Mouse (Mus musculus): Measurements from ENCODE around the gene Pfkfb3. TPM values are rescaled to one million over a fixed set of nuclear protein-coding genes. Genes with fewer than 3 reads are reported as not detected.

Gene Pfkfb3
- total RNA-seq, 2 experiments from 2014 or later, result 36.8 to 40.1 TPM

- H3K4me3 ChIP-seq, result no peak overlapping the region
- no peak overlapping the region for H3K27ac ChIP-seq
- TF ChIP-seq CTCF (conservative IDR thresholded peaks at IDR 0.05), result no peak
- no peak for DNase-seq (ENCODE audit: low spot score in 2 of 2)
Observed at GRCm38 (mm10) chr2:11478960-11479359, 74.9 kb downstream of the Pfkfb3 start.

- no peak for TF ChIP-seq CTCF (conservative IDR thresholded peaks at IDR 0.05)
- Histone ChIP-seq H3K27ac (no peak overlapping the region), H3K4me3 (no peak overlapping the region)
- no peak for DNase-seq (ENCODE audit: low spot score in 2 of 2)
Observed at GRCm38 (mm10) chr2:11475316-11475715, 78.6 kb downstream of the Pfkfb3 start.

- TF ChIP-seq CTCF (conservative IDR thresholded peaks at IDR 0.05), result no peak
- Histone ChIP-seq H3K27ac (no peak overlapping the region), H3K4me3 (no peak overlapping the region)
- DNase-seq (ENCODE audit: low spot score in 2 of 2), result no peak
Observed at GRCm38 (mm10) chr2:11464661-11465099, 89.2 kb downstream of the Pfkfb3 start.

- Histone ChIP-seq H3K27ac (no peak overlapping the region), H3K4me3 (no peak overlapping the region)
- no peak for DNase-seq (ENCODE audit: low spot score in 2 of 2)
- no peak for TF ChIP-seq CTCF (conservative IDR thresholded peaks at IDR 0.05)
Observed at GRCm38 (mm10) chr2:11460976-11461375, 92.9 kb downstream of the Pfkfb3 start.

GRCm38 (mm10) chr2:11458494-11458893, 95.4 kb downstream of the Pfkfb3 start:
- no peak overlapping the region for H3K27ac ChIP-seq
- DNase-seq (ENCODE audit: low spot score in 2 of 2), result no peak
- no peak overlapping the region for H3K4me3 ChIP-seq

GRCm38 (mm10) chr2:11457904-11458303, 96.0 kb downstream of the Pfkfb3 start:
- no peak overlapping the region for H3K4me3 ChIP-seq
- TF ChIP-seq CTCF (conservative IDR thresholded peaks at IDR 0.05), result no peak
- no peak for DNase-seq (ENCODE audit: low spot score in 2 of 2)
- H3K27ac ChIP-seq, result no peak overlapping the region

More at GRCm38 (mm10) chr2:11458494-11458893, 95.4 kb downstream of the Pfkfb3 start:
- no peak for TF ChIP-seq CTCF (conservative IDR thresholded peaks at IDR 0.05)

- no peak for DNase-seq (ENCODE audit: low spot score in 2 of 2)
- no peak for TF ChIP-seq CTCF (conservative IDR thresholded peaks at IDR 0.05)
Observed at GRCm38 (mm10) chr2:11448711-11449110, 105.2 kb downstream of the Pfkfb3 start.

GRCm38 (mm10) chr2:11447865-11448264, 106.0 kb downstream of the Pfkfb3 start:
- no peak for TF ChIP-seq CTCF (conservative IDR thresholded peaks at IDR 0.05)
- no peak for DNase-seq (ENCODE audit: low spot score in 2 of 2)
- Histone ChIP-seq H3K27ac (no peak overlapping the region), H3K4me3 (no peak overlapping the region)

More at GRCm38 (mm10) chr2:11448711-11449110, 105.2 kb downstream of the Pfkfb3 start:
- H3K27ac ChIP-seq, result no peak overlapping the region
- no peak overlapping the region for H3K4me3 ChIP-seq

GRCm38 (mm10) chr2:11445722-11446121, 108.2 kb downstream of the Pfkfb3 start:
- Histone ChIP-seq H3K4me3 (no peak overlapping the region), H3K27ac (no peak overlapping the region)
- TF ChIP-seq CTCF (conservative IDR thresholded peaks at IDR 0.05), result no peak
- DNase-seq (ENCODE audit: low spot score in 2 of 2), result no peak

- TF ChIP-seq CTCF (conservative IDR thresholded peaks at IDR 0.05), result no peak
- DNase-seq (ENCODE audit: low spot score in 2 of 2), result no peak
- H3K4me3 ChIP-seq, result no peak overlapping the region
- no peak overlapping the region for H3K27ac ChIP-seq
Observed at GRCm38 (mm10) chr2:11441864-11442263, 112.0 kb downstream of the Pfkfb3 start.

- Histone ChIP-seq H3K4me3 (no peak overlapping the region), H3K27ac (no peak overlapping the region)
- TF ChIP-seq CTCF (conservative IDR thresholded peaks at IDR 0.05), result no peak
- DNase-seq (ENCODE audit: low spot score in 2 of 2), result no peak
Observed at GRCm38 (mm10) chr2:11438231-11438954, 115.5 kb downstream of the Pfkfb3 start.

- DNase-seq (ENCODE audit: low spot score in 2 of 2), result no peak
- H3K4me3 ChIP-seq, result no peak overlapping the region
- no peak overlapping the region for H3K27ac ChIP-seq
- TF ChIP-seq CTCF (conservative IDR thresholded peaks at IDR 0.05), result no peak; the same call in 1 of the 2 replicates
Observed at GRCm38 (mm10) chr2:11436353-11436752, 117.5 kb downstream of the Pfkfb3 start.

GRCm38 (mm10) chr2:11433353-11433752, 120.5 kb downstream of the Pfkfb3 start:
- no peak for TF ChIP-seq CTCF (conservative IDR thresholded peaks at IDR 0.05)
- Histone ChIP-seq H3K4me3 (no peak overlapping the region), H3K27ac (no peak overlapping the region)
- no peak for DNase-seq (ENCODE audit: low spot score in 2 of 2)

GRCm38 (mm10) chr2:11429538-11429937, 124.3 kb downstream of the Pfkfb3 start:
- peak overlapping the region; percentile 69; the same call in 1 of the 2 replicates for H3K27ac ChIP-seq
- peak; percentile 51 to 69 for DNase-seq (ENCODE audit: low spot score in 2 of 2)
- H3K4me3 ChIP-seq, result no peak overlapping the region
- TF ChIP-seq CTCF (conservative IDR thresholded peaks at IDR 0.05), result no peak

Measured in layer of hippocampus, adult 2 months (tissue).